Mouse (Mus musculus): ENCODE results near the gene Cmah. TPM values are rescaled to one million over a fixed set of nuclear protein-coding genes. Genes with fewer than 3 reads are reported as not detected.

Gene Cmah
- total and polyA plus RNA-seq, 3 experiments, result 1.4 to 2.2 TPM; not detected in 1

GRCm38 (mm10) chr13:24456385-24456784, 129.2 kb downstream of the Cmah start (continued):
- TF ChIP-seq RAD21 (IDR thresholded peaks at IDR 0.05; ENCODE audit: low read depth, low read length), result no peak
- TF ChIP-seq NRF1 (IDR thresholded peaks at IDR 0.05; ENCODE audit: insufficient read depth, low read depth, low read length, poor library complexity, severe bottlenecking), result no peak
- peak; percentile 87 for TF ChIP-seq GATA1 (IDR thresholded peaks at IDR 0.05; ENCODE audit: low read depth, low read length)
- TF ChIP-seq MEF2A (IDR thresholded peaks at IDR 0.05; ENCODE audit: extremely low read depth, insufficient replicate concordance, low read depth, low read length, poor library complexity, severe bottlenecking), result no peak
- no peak for TF ChIP-seq NELFE (IDR thresholded peaks at IDR 0.05; ENCODE audit: low read depth, low read length)
- TF ChIP-seq MYC (IDR thresholded peaks at IDR 0.05; ENCODE audit: low read depth, low read length), result peak; percentile 61; the same call in 1 of the 2 replicates
- no peak for TF ChIP-seq USF2 (IDR thresholded peaks at IDR 0.05; ENCODE audit: borderline replicate concordance in 1 of 2, insufficient read depth in 1 of 2, low read depth in 1 of 2, low read length in 2 of 2)
- no peak for TF ChIP-seq MAFK (IDR thresholded peaks at IDR 0.05; ENCODE audit: borderline replicate concordance, low read depth, low read length)
- peak; percentile 65 for TF ChIP-seq MAX (IDR thresholded peaks at IDR 0.05; ENCODE audit: low read length)
- TF ChIP-seq ETS1 (IDR thresholded peaks at IDR 0.05; ENCODE audit: low read depth, low read length), result peak; percentile 64

- Histone ChIP-seq H3K9ac (ENCODE audit: control insufficient read depth, low read depth, low read length, poor library complexity, severe bottlenecking) (no peak overlapping the region), H3K36me3 (ENCODE audit: control insufficient read depth in 1 of 2, insufficient read depth in 2 of 2, low read length in 2 of 2) (peaks cover 0 to 25% of the 10 kb centered on the region in 2 experiments; a peak in 2 of 4 replicates), H3K27me3 (ENCODE audit: control insufficient read depth in 1 of 2, insufficient read depth in 2 of 2, low read length in 2 of 2) (no peaks in the 10 kb centered on the region), H3K4me3 (ENCODE audit: control insufficient read depth in 1 of 2, insufficient read depth in 1 of 2, low read depth in 2 of 2, low read length in 2 of 2) (no peak overlapping the region), H3K4me1 (ENCODE audit: control insufficient read depth in 1 of 2, insufficient read depth in 2 of 2, low read length in 2 of 2) (peaks cover 24 to 41% of the 10 kb centered on the region in 2 experiments), H3K27ac (ENCODE audit: control insufficient read depth, low read depth, low read length) (no peak overlapping the region), H3K9me3 (replicated peaks; ENCODE audit: insufficient read depth, low read length) (no peaks in the 10 kb centered on the region), H3K79me2 (ENCODE audit: control insufficient read depth, insufficient read depth, low read length, poor library complexity) (no peaks in the 10 kb centered on the region)
- no peak for DNase-seq (ENCODE audit: low read depth, low spot score)
- TF ChIP-seq POLR2A (IDR thresholded peaks at IDR 0.05; ENCODE audit: control insufficient read depth in 1 of 2, insufficient read depth in 1 of 2, low read depth in 1 of 2, low read length in 2 of 2, poor library complexity in 1 of 2), result no peak
Observed at GRCm38 (mm10) chr13:24460517-24460916, 133.3 kb downstream of the Cmah start.

- peak; percentile 87 for DNase-seq (ENCODE audit: low read depth, low spot score)
- peak overlapping the region; percentile 0 to 10; a peak in 2 of 4 replicates for H3K4me3 ChIP-seq (ENCODE audit: control insufficient read depth in 1 of 2, insufficient read depth in 1 of 2, low read depth in 2 of 2, low read length in 2 of 2)
- no peaks in the 10 kb centered on the region for H3K27me3 ChIP-seq (ENCODE audit: control insufficient read depth in 1 of 2, insufficient read depth in 2 of 2, low read length in 2 of 2)
- peak overlapping the region; percentile 1; the same call in 1 of the 2 replicates for H3K27ac ChIP-seq (ENCODE audit: control insufficient read depth, low read depth, low read length)
- peaks cover 0 to 24% of the 10 kb centered on the region in 2 experiments; a peak in 2 of 4 replicates for H3K36me3 ChIP-seq (ENCODE audit: control insufficient read depth in 1 of 2, insufficient read depth in 2 of 2, low read length in 2 of 2)
- no peaks in the 10 kb centered on the region for H3K79me2 ChIP-seq (ENCODE audit: control insufficient read depth, insufficient read depth, low read length, poor library complexity)
- peaks cover 27 to 32% of the 10 kb centered on the region in 2 experiments for H3K4me1 ChIP-seq (ENCODE audit: control insufficient read depth in 1 of 2, insufficient read depth in 2 of 2, low read length in 2 of 2)
- peak overlapping the region; percentile 5 for H3K9ac ChIP-seq (ENCODE audit: control insufficient read depth, low read depth, low read length, poor library complexity, severe bottlenecking)
- H3K9me3 ChIP-seq (replicated peaks; ENCODE audit: insufficient read depth, low read length), result no peaks in the 10 kb centered on the region
- TF ChIP-seq ELF1 (IDR thresholded peaks at IDR 0.05; ENCODE audit: low read depth, low read length), result no peak
- no peak for TF ChIP-seq MEF2A (IDR thresholded peaks at IDR 0.05; ENCODE audit: extremely low read depth, insufficient replicate concordance, low read depth, low read length, poor library complexity, severe bottlenecking)
- TF ChIP-seq RAD21 (IDR thresholded peaks at IDR 0.05; ENCODE audit: low read depth, low read length), result no peak
- TF ChIP-seq ZMIZ1 (IDR thresholded peaks at IDR 0.05; ENCODE audit: low read depth, low read length), result no peak
- TF ChIP-seq RCOR1 (IDR thresholded peaks at IDR 0.05; ENCODE audit: low read depth, low read length), result no peak
- TF ChIP-seq MAX (IDR thresholded peaks at IDR 0.05; ENCODE audit: low read length), result peak; percentile 88
- no peak for TF ChIP-seq ZC3H11A (IDR thresholded peaks at IDR 0.05; ENCODE audit: low read depth, low read length)
- peak; percentile 80 for TF ChIP-seq MXI1 (IDR thresholded peaks at IDR 0.05; ENCODE audit: low read depth, low read length)
- TF ChIP-seq KAT2A (conservative IDR thresholded peaks at IDR 0.05; ENCODE audit: low read depth, low read length), result no peak
- no peak for TF ChIP-seq POLR2AphosphoS5 (IDR thresholded peaks at IDR 0.05; ENCODE audit: borderline replicate concordance, low read depth, low read length)
- no peak for TF ChIP-seq E2F4 (IDR thresholded peaks at IDR 0.05; ENCODE audit: borderline replicate concordance, low read depth, low read length)
- peak; percentile 65; the same call in 1 of the 2 replicates for TF ChIP-seq ETS1 (IDR thresholded peaks at IDR 0.05; ENCODE audit: low read depth, low read length)
- peak; percentile 65; the same call in 1 of the 2 replicates for TF ChIP-seq SIN3A (IDR thresholded peaks at IDR 0.05; ENCODE audit: low read length)
- TF ChIP-seq BHLHE40 (IDR thresholded peaks at IDR 0.05; ENCODE audit: borderline replicate concordance, low read depth, low read length), result peak; percentile 66; the same call in 1 of the 2 replicates
- no peak for TF ChIP-seq GABPA (IDR thresholded peaks at IDR 0.05; ENCODE audit: low read depth, low read length)
- no peak for TF ChIP-seq MYB (IDR thresholded peaks at IDR 0.05; ENCODE audit: low read depth, low read length)
- TF ChIP-seq ZNF384 (IDR thresholded peaks at IDR 0.05; ENCODE audit: low read depth, low read length), result no peak
- TF ChIP-seq USF1 (IDR thresholded peaks at IDR 0.05; ENCODE audit: low read depth, low read length), result peak; percentile 96
- no peak for TF ChIP-seq POLR2AphosphoS2 (IDR thresholded peaks at IDR 0.05; ENCODE audit: low read length)
- no peak for TF ChIP-seq TAL1 (IDR thresholded peaks at IDR 0.05; ENCODE audit: low read length)
- TF ChIP-seq HCFC1 (IDR thresholded peaks at IDR 0.05; ENCODE audit: low read depth, low read length), result peak; percentile 35; the same call in 1 of the 2 replicates
- TF ChIP-seq POLR2A (IDR thresholded peaks at IDR 0.05; ENCODE audit: control insufficient read depth in 1 of 2, insufficient read depth in 1 of 2, low read depth in 1 of 2, low read length in 2 of 2, poor library complexity in 1 of 2), result no peak; a peak in 1 of 4 replicates
Observed at GRCm38 (mm10) chr13:24463767-24464166, 136.6 kb downstream of the Cmah start.
